Mouse (Mus musculus) heart, adult 2 months (tissue): ENCODE data around the gene Rars2. TPM values are rescaled to one million over a fixed set of nuclear protein-coding genes. Genes with fewer than 3 reads are reported as not detected.

Source experiments
- DNase-seq, 2 experiments: peaks; one replicate each; pipeline ENCODE4 v3.0.0; 2021
- H3K27ac ChIP-seq: fragments of 200-600 bp; 2 replicates; pipeline ENCODE4 v1.8.1; 2022
- H3K27me3 ChIP-seq: fragments of 200-500 bp; 2 replicates; pipeline ENCODE4 v1.6.1; 2012; ENCODE audit warnings: mild to moderate bottlenecking, low read length, inconsistent platforms, mixed read lengths; ENCODE audit not compliant: control insufficient read depth, insufficient read depth
- H3K36me3 ChIP-seq: fragments of 200-500 bp; 2 replicates; pipeline ENCODE4 v1.6.1; 2012; ENCODE audit warnings: low read length, inconsistent platforms; ENCODE audit not compliant: control insufficient read depth, insufficient read depth
- H3K4me1 ChIP-seq: fragments of 200-500 bp; 2 replicates; pipeline ENCODE4 v1.6.1; 2011; ENCODE audit warnings: low read length; ENCODE audit not compliant: control insufficient read depth, insufficient read depth
- H3K4me3 ChIP-seq: fragments of 200-600 bp; 2 replicates; pipeline ENCODE4 v1.8.1; 2022
- H3K79me2 ChIP-seq: fragments of 200-500 bp; replicated peaks from 2 replicates; pipeline ENCODE4 v1.6.1; 2012; ENCODE audit warnings: mild to moderate bottlenecking, inconsistent platforms, low read length, moderate library complexity, mixed read lengths; ENCODE audit not compliant: control insufficient read depth, insufficient read depth
- H3K9ac ChIP-seq: fragments of 200-500 bp; 2 replicates; pipeline ENCODE4 v1.6.1; 2012; ENCODE audit warnings: low read depth, mild to moderate bottlenecking, control low read depth, inconsistent platforms, low read length, mixed read lengths
- CTCF ChIP-seq: fragments of 200-600 bp; IDR thresholded peaks from 2 replicates; pipeline ENCODE4 v1.8.1; 2022; ENCODE audit warnings: antibody characterized with exemption, mild to moderate bottlenecking, moderate library complexity
- EP300 ChIP-seq: fragments of 200-500 bp; IDR thresholded peaks from 2 replicates; pipeline ENCODE4 v1.6.1; 2011; ENCODE audit warnings: low read depth, low read length, control low read depth; ENCODE audit not compliant: insufficient read depth
- POLR2A ChIP-seq: fragments of 200-500 bp; IDR thresholded peaks from 2 replicates; pipeline ENCODE4 v1.6.1; 2011; ENCODE audit warnings: mild to moderate bottlenecking, low read depth, low read length, control low read depth; ENCODE audit not compliant: insufficient read depth
- WGBS: fragments of 180-500 bp; shearing (Covaris S2); methylation state at CpG from one replicate; pipeline ENCODE4 v1.1.7; 2018; 5-methylcytosine and 5-hydroxymethylcytosine counted together
- intact Hi-C: fragments of 180-260 bp; cut with DNase I; formaldehyde crosslinking; loops from one replicate; pipeline ENCODE4 v1.15.1; 2025
- polyA plus RNA-seq: library from polyadenylated mRNA; depleted of rRNA; stranded (reverse); fragments of >200 nt; gene quantifications from 2 replicates; pipeline ENCODE4 v1.2.3, GENCODE M21; 2012
- total RNA-seq, 2 experiments: library from RNA; stranded (reverse); gene quantifications; 2 replicates each; pipeline ENCODE4 v1.2.3; 2021

Rars2 gene
- total and polyA plus RNA-seq, 3 experiments = 10.1 to 24.9 (median 23.6) TPM

DNA sequence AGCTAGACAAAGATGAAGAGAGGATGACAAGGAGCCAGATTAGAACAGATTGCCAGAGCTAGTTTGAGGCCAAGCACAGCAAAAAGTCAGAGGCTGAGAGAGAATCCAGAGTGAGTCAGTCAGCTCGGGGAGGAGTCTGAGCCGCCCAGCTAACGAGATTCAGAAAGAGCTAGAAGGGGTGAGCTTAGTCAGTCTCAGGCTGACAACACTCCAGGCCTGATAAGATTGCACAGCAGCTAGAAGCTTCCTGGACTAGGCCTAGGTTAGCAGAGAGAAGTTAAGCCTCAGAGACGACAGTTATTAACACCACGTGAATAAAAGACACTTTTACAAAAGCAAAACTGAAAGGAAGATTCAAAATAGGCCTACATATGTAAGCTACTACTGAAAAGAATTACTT is 53.2 kb downstream of the Rars2 start:
- TF ChIP-seq POLR2A (no peak), EP300 (no peak), CTCF (no peak)
- WGBS = 82% methylated on average over 5 of the region's 5 CpGs
- Histone ChIP-seq H3K27ac (no peak overlapping the region), H3K4me1 (no peaks in the 10 kb centered on the region), H3K79me2 (no peaks in the 10 kb centered on the region), H3K4me3 (no peak overlapping the region), H3K27me3 (no peaks in the 10 kb centered on the region), H3K36me3 (peaks cover 3% of the 10 kb centered on the region), H3K9ac (no peak overlapping the region)
- intact Hi-C loops = no loop called here
- no peak for DNase-seq

DNA sequence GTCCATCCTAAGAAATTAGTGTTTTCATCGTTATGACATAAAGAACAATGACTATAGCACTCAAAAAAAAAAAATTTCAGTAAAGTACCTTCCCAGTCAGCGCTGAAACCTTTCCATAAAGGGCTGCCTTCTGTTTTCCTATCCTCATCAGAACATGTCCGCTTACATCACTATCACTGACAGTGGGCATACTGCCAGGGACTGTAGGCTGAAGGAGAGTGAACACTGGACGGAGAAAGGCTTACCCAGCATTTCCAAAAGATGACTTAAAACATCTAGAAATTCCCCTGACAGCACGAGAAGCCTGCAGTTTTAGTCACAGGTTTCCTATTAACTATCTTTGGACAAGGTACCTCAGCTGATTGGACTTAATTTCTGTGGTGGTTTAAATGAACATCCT is 59.0 kb downstream of the Rars2 start:
- no peak overlapping the region for H3K27ac ChIP-seq
- H3K27me3 ChIP-seq = no peaks in the 10 kb centered on the region
- no peak overlapping the region for H3K4me3 ChIP-seq
- no peak for DNase-seq
- no peaks in the 10 kb centered on the region for H3K79me2 ChIP-seq
- 44% methylated on average over 5 of the region's 5 CpGs for WGBS
- H3K9ac ChIP-seq = no peak overlapping the region
- H3K4me1 ChIP-seq = no peaks in the 10 kb centered on the region
- intact Hi-C loops = no loop called here
- TF ChIP-seq POLR2A (no peak), EP300 (no peak)
- H3K36me3 ChIP-seq = peaks cover 1% of the 10 kb centered on the region; the same call in 1 of the 2 replicates

DNA sequence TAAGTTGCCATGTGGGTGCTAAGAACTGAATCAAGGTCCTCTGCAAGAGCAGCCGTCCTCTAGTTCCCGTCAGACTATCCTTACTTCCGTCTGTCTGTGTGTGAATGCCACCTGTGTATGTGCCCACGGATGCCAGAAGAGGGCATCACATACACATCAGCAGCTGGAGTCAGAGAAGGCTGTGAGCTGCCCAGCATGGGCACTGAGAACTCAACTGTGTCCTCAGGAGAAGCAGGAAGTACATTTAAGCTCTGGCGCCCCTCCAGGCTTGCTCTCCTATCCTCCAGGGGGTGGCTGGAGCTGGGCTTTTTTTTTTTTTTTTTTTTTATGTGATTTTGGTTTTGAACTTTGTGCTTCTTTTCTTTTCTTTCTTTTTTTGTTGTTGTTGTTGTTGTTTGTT is 65.8 kb downstream of the Rars2 start:
- Histone ChIP-seq H3K4me1 (no peaks in the 10 kb centered on the region), H3K27me3 (no peaks in the 10 kb centered on the region), H3K79me2 (no peaks in the 10 kb centered on the region), H3K27ac (no peak overlapping the region), H3K36me3 (no peaks in the 10 kb centered on the region), H3K4me3 (no peak overlapping the region), H3K9ac (no peak overlapping the region)
- peak; percentile 15; the same call in 1 of the 2 replicates for TF ChIP-seq CTCF
- no peak for TF ChIP-seq EP300
- intact Hi-C loops = no loop called here
- DNase-seq = no peak
- 87% methylated on average over 5 of the region's 5 CpGs for WGBS

DNA sequence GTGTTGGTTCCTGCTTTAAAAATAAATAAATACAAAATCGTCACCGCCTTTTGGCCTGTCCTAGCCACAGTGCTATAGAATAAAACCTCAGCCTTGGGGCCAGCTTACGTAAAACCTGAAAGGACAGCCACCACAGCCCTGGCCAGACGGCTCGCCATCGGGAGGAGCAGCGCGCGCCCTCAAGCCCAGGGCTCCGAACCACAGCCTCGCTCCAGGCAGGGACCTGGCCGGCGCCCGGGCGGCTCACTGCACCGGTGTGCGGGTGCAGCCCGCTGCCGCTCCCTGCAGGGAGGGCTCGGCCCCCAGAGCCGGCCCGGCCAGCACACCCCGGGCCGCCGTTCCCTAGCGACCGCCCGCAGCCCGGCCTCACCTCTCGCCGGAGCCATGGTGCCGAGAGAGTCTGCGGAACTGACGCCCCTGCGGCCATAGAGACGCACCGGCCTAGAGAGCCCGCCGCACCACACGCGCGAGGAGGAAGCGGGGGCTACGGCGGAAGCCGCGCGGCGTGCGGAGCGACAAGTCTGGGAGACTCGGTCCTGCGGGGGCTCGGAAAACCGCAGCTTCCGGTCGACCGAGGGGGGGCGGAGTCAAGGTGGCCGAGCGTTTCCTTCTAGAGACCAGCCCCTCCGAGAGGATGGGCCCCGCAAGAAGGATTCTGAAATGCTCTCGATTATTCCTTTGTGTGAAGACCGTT is 72.3 kb downstream of the Rars2 start, which contains the start of gene Slc35a1:
Slc35a1 (minus strand) TSS at position 565 of the 694 bp plus-strand sequence.
- H3K27me3 ChIP-seq = peaks cover 1% of the 10 kb centered on the region; the same call in 1 of the 2 replicates
- peak; percentile 96 for DNase-seq
- H3K4me1 ChIP-seq = no peaks in the 10 kb centered on the region; the same call in none of the 2 replicates
- peak within 1 kb of the TSS; percentile 78 for H3K4me3 ChIP-seq
- no peaks in the 10 kb centered on the region for H3K36me3 ChIP-seq
- H3K9ac ChIP-seq = peak within 1 kb of the TSS; percentile 97
- peak within 1 kb of the TSS; percentile 88 for H3K27ac ChIP-seq
- intact Hi-C loops = loop anchor here (1.0 to 5.0 kb wide), 4 partner anchors 70 to 200 kb away; partner anchors contain the start of genes Akirin2 and Smim8
- no peaks in the 10 kb centered on the region for H3K79me2 ChIP-seq
- peak; percentile 27 for TF ChIP-seq CTCF
- peak; percentile 74 for TF ChIP-seq POLR2A
- TF ChIP-seq EP300 = peak; percentile 65; the same call in 1 of the 2 replicates
- 1% methylated on average over 65 of the region's 65 CpGs for WGBS

DNA sequence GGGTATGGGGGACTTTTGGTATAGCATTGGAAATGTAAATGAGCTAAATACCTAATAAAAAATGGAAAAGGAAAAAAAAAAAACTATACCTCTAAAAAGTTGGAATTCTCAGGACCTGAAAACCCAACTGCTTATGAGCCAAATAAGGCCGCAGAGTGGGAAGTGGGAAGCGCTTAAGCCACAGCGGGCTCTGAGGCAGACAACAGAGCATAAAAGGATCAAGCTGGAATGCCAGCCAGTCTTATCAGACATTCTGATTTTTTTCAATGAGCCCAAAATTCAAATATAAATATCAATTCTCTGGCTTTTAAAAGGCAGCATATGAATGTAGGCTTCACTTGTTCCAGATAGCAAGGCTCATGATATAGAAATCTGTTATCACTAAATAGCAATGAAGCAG is 73.3 kb downstream of the Rars2 start:
- no peaks in the 10 kb centered on the region; the same call in none of the 2 replicates for H3K4me1 ChIP-seq
- H3K79me2 ChIP-seq = no peaks in the 10 kb centered on the region
- intact Hi-C loops = loop anchor here (5.0 kb wide), 3 partner anchors 71 to 199 kb away; partner anchors contain the start of gene Akirin2
- TF ChIP-seq EP300 = no peak
- TF ChIP-seq CTCF = no peak
- no peak for TF ChIP-seq POLR2A
- no peaks in the 10 kb centered on the region for H3K36me3 ChIP-seq
- no peak for DNase-seq
- H3K27me3 ChIP-seq = peaks cover 1% of the 10 kb centered on the region; the same call in 1 of the 2 replicates
- no peak overlapping the region for H3K9ac ChIP-seq
- H3K27ac ChIP-seq = no peak overlapping the region
- H3K4me3 ChIP-seq = no peak overlapping the region
- WGBS = 74% methylated on average over 3 of the region's 3 CpGs

DNA sequence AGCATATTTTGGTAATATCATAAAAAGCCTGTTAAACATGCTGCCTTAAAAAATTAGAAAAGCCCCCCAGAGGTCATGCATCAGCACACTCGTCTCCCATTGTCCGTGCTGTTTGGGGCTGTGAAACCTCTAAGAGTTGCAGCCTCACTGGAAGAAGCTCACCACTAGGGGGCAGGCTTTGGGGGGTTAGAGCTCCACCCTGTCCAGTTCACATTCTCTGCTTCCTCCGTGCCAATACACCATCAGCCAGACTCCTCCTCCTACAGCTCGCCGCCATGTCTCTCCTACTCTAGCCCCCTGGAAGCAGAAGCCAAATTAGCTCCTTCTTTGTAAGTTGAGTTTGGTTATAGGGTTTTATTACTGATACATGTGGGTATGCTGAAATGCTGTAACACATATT is 86.8 kb downstream of the Rars2 start:
- TF ChIP-seq POLR2A (no peak), CTCF (peak; percentile 64), EP300 (no peak)

More for the DNA sequence above, 86.8 kb downstream of the Rars2 start:
- Histone ChIP-seq H3K79me2 (no peaks in the 10 kb centered on the region), H3K27ac (no peak overlapping the region), H3K4me1 (no peaks in the 10 kb centered on the region), H3K4me3 (no peak overlapping the region), H3K27me3 (no peaks in the 10 kb centered on the region), H3K36me3 (no peaks in the 10 kb centered on the region), H3K9ac (no peak overlapping the region)
- intact Hi-C loops = loop anchor here (5.0 kb wide), 1 partner anchor 221 kb away; no protein-coding TSS in a partner anchor
- DNase-seq = peak; percentile 27 to 39
- WGBS = 55% methylated on average over 5 of the region's 5 CpGs
